ENCODE assay signal across 13 mouse cellular contexts in the genomic region with DNA sequence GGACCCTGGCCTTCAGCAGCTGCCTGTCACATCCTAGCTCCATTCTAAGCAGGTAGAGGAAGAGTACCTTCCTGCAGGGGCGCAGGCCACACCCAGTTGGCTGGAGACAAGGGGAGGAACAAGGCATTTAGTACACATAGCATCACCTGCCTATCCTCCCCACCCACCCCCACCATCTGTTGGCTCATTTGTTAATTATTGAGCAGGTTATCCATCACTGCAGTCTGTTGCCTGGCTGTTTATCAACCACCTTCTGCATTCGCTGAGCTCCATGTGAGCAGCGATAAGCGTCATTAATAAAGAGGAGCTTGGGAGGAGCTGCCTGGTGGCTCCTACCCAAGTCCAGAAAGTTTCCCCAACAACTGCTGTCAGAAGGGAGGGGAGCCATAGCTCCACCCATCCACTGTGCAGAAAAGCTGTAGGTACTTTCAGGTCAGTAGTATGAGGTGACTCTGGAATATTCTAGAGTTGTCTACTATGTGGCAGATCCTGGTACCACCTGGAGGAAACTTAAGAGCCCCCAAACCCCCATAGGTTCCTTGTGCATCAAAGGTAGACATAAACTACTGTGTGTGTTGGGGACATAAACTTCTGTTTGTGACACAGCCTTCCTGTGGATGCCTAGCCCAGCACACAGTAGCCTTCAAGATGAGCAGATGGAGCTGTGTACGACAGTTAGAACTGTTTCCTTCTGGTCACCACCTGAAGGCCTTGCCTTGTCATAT.
DNase-seq lines count a peak whose midpoint lies in the region; ATAC-seq and TF ChIP-seq lines count a peak whose summit lies in the region.
"Had no signal": no experiment of that assay in that cellular context is flagged by ENCODE, and none has a peak within 500 bp of the region (broad histone marks: within the 10 kb centered on the region; RNA-seq: fewer than 3 reads in every experiment).

No protein-coding gene starts in this region.

- no peak for TF ChIP-seq CTCF in small intestine, adult 2 months (IDR thresholded peaks at IDR 0.05; ENCODE audit: extremely low read depth, insufficient read length, insufficient replicate concordance, low read depth, low read length)

- no peaks in the 10 kb centered on the region for H3K27me3 ChIP-seq in intestine, embryonic 16.5 days (replicated peaks; ENCODE audit: control insufficient read depth, insufficient read depth, low read length)
- no peaks in the 10 kb centered on the region for H3K27me3 ChIP-seq in small intestine, adult 2 months (ENCODE audit: control insufficient read depth, insufficient read depth, low read length)
- H3K27me3 ChIP-seq in forebrain, embryonic 15.5 days: no peaks in the 10 kb centered on the region
- H3K27me3 ChIP-seq: hindbrain, embryonic 13.5 days; limb, embryonic 15.5 days had no signal

- peak; percentile 58 for DNase-seq in c-Kit-negative CD71-positive TER-119-positive erythroid progenitor cells, embryonic 14.5 days (ENCODE audit: low read depth, low spot score)
- peak; percentile 75 for DNase-seq in liver
- DNase-seq in cerebellum, postnatal 36 days: no peak
- no peak for DNase-seq in layer of hippocampus, postnatal 10 days (ENCODE audit: low spot score in 2 of 2)
- DNase-seq: right cerebral cortex, postnatal 14 days had no signal

- H3K9me3 ChIP-seq in intestine, embryonic 16.5 days (ENCODE audit: control insufficient read depth, low read length): no peaks in the 10 kb centered on the region
- no peaks in the 10 kb centered on the region for H3K9me3 ChIP-seq in forebrain, embryonic 15.5 days
- H3K9me3 ChIP-seq: heart, embryonic 10.5 days; hindbrain, embryonic 13.5 days; limb, embryonic 15.5 days had no signal

- WGBS in intestine, embryonic 16.5 days: 64% methylated on average over 5 of the region's 5 CpGs
- 28% methylated on average over 5 of the region's 5 CpGs for WGBS in small intestine, adult 2 months
- WGBS in forebrain, embryonic 15.5 days: 82% methylated on average over 5 of the region's 5 CpGs

- ATAC-seq in intestine, embryonic 16.5 days: peak; percentile 85
- ATAC-seq in forebrain, embryonic 15.5 days (replicated peaks): no peak
- ATAC-seq in inflammation-experienced regulatory T-cells, adult 6 months: no peak
- ATAC-seq: CD4-positive, CD25-positive, alpha-beta regulatory T cell, adult 4 months had no signal

- no peak overlapping the region for H3K4me2 ChIP-seq in intestine, embryonic 16.5 days (ENCODE audit: low read depth, low read length)
- no peak overlapping the region for H3K4me2 ChIP-seq in forebrain, embryonic 15.5 days (replicated peaks)
- H3K4me2 ChIP-seq: hindbrain, embryonic 13.5 days; limb, embryonic 15.5 days had no signal

- no peak overlapping the region for H3K9ac ChIP-seq in intestine, embryonic 16.5 days (ENCODE audit: low read depth, low read length)
- H3K9ac ChIP-seq in forebrain, embryonic 15.5 days (replicated peaks): no peak overlapping the region
- H3K9ac ChIP-seq: hindbrain, embryonic 13.5 days; limb, embryonic 15.5 days had no signal

- H3K36me3 ChIP-seq in intestine, embryonic 16.5 days (ENCODE audit: control insufficient read depth, insufficient read depth, low read length): no peaks in the 10 kb centered on the region
- H3K36me3 ChIP-seq in small intestine, adult 2 months (ENCODE audit: control insufficient read depth, insufficient read depth, low read length): no peaks in the 10 kb centered on the region
- no peaks in the 10 kb centered on the region for H3K36me3 ChIP-seq in forebrain, embryonic 15.5 days
- H3K36me3 ChIP-seq: heart, embryonic 10.5 days; hindbrain, embryonic 13.5 days had no signal

- no peak for TF ChIP-seq POLR2A in small intestine, adult 2 months (IDR thresholded peaks at IDR 0.05; ENCODE audit: low read depth, low read length)

- H3K4me3 ChIP-seq in intestine, embryonic 16.5 days (ENCODE audit: low read length): no peak overlapping the region
- H3K4me3 ChIP-seq in small intestine, adult 2 months (ENCODE audit: low read depth, low read length): no peak overlapping the region
- no peak overlapping the region for H3K4me3 ChIP-seq in forebrain, embryonic 15.5 days
- H3K4me3 ChIP-seq: heart, embryonic 10.5 days; hindbrain, embryonic 13.5 days; limb, embryonic 15.5 days had no signal

- H3K27ac ChIP-seq in intestine, embryonic 16.5 days (ENCODE audit: low read length): peak overlapping the region; percentile 19; the same call in 1 of the 2 replicates
- H3K27ac ChIP-seq in small intestine, adult 2 months (ENCODE audit: insufficient read depth, low read depth, low read length): peak overlapping the region; percentile 26
- H3K27ac ChIP-seq in forebrain, embryonic 15.5 days (replicated peaks): no peak overlapping the region
- H3K27ac ChIP-seq: heart, embryonic 10.5 days; hindbrain, embryonic 13.5 days; limb, embryonic 15.5 days had no signal

- H3K4me1 ChIP-seq in intestine, embryonic 16.5 days (ENCODE audit: control insufficient read depth, insufficient read depth, low read length): 0 out of 2 replicates have a peak, but pooled peaks cover 2% of the 10 kb centered on the region
- peaks cover 16% of the 10 kb centered on the region; the same call in 1 of the 2 replicates for H3K4me1 ChIP-seq in small intestine, adult 2 months (ENCODE audit: control insufficient read depth, insufficient read depth, insufficient read length, low read length)
- no peaks in the 10 kb centered on the region for H3K4me1 ChIP-seq in forebrain, embryonic 15.5 days
- H3K4me1 ChIP-seq: heart, embryonic 10.5 days had no signal

Comparison
In these comparisons a context has a peak if more than half of its experiments do, and no peak if none do; other contexts are left out.
1. DNase-seq: peak in c-Kit-negative CD71-positive TER-119-positive erythroid progenitor cells, embryonic 14.5 days (single experiment) and liver (single experiment); none in cerebellum, postnatal 36 days (0 of 2) and layer of hippocampus, postnatal 10 days (0 of 2).